Mouse (Mus musculus) lung, postnatal 36 days (tissue): ENCODE data around the gene Gucy2e.

Source experiments
- DNase-seq: peaks from one replicate; pipeline ENCODE4 v3.0.0; 2022; ENCODE audit warnings: mixed read lengths

The Gucy2e gene

GRCm38 (mm10) chr11:69236926-69237260 lies at the start of gene Gucy2e:
Gene Gucy2e, minus strand, starts transcription at chr11:69237036.
- DNase-seq: no peak

GRCm38 (mm10) chr11:69277267-69277666 lies 40.4 kb upstream of the Gucy2e start:
- no peak for DNase-seq

- DNase-seq: no peak
Measured at GRCm38 (mm10) chr11:69276081-69276480, 39.2 kb upstream of the Gucy2e start.

GRCm38 (mm10) chr11:69275650-69276049 lies 38.8 kb upstream of the Gucy2e start:
- no peak for DNase-seq

GRCm38 (mm10) chr11:69272122-69272740 lies 35.4 kb upstream of the Gucy2e start:
- peak; percentile 91 for DNase-seq

GRCm38 (mm10) chr11:69269575-69269974 lies 32.7 kb upstream of the Gucy2e start:
- DNase-seq: peak; percentile 86

GRCm38 (mm10) chr11:69268100-69268499 lies 31.3 kb upstream of the Gucy2e start:
- no peak for DNase-seq

GRCm38 (mm10) chr11:69267341-69267740 lies 30.5 kb upstream of the Gucy2e start:
- DNase-seq: peak; percentile 23

GRCm38 (mm10) chr11:69266253-69266652 lies 29.4 kb upstream of the Gucy2e start:
- DNase-seq: peak; percentile 30

GRCm38 (mm10) chr11:69265410-69265809 lies 28.6 kb upstream of the Gucy2e start:
- no peak for DNase-seq

GRCm38 (mm10) chr11:69264276-69264675 lies 27.4 kb upstream of the Gucy2e start:
- DNase-seq: no peak

- no peak for DNase-seq
Measured at GRCm38 (mm10) chr11:69260111-69260510, 23.3 kb upstream of the Gucy2e start.

- DNase-seq: peak; percentile 52
Measured at GRCm38 (mm10) chr11:69258287-69258686, 21.5 kb upstream of the Gucy2e start.

- peak; percentile 78 for DNase-seq
Measured at GRCm38 (mm10) chr11:69257807-69258206, 21.0 kb upstream of the Gucy2e start.

- DNase-seq: no peak
Measured at GRCm38 (mm10) chr11:69257072-69257471, 20.2 kb upstream of the Gucy2e start.

GRCm38 (mm10) chr11:69254808-69255207 lies 18.0 kb upstream of the Gucy2e start:
- DNase-seq: no peak

- DNase-seq: no peak
Measured at GRCm38 (mm10) chr11:69253131-69253530, 16.3 kb upstream of the Gucy2e start.

GRCm38 (mm10) chr11:69251953-69252352 lies 15.1 kb upstream of the Gucy2e start:
- no peak for DNase-seq

- DNase-seq: peak; percentile 30
Measured at GRCm38 (mm10) chr11:69251135-69251842, 14.5 kb upstream of the Gucy2e start.

- DNase-seq: no peak
Measured at GRCm38 (mm10) chr11:69250106-69250505, 13.3 kb upstream of the Gucy2e start.

- no peak for DNase-seq
Measured at GRCm38 (mm10) chr11:69249131-69249530, 12.3 kb upstream of the Gucy2e start.

GRCm38 (mm10) chr11:69245643-69246042 lies 8.8 kb upstream of the Gucy2e start:
- peak; percentile 19 for DNase-seq

GRCm38 (mm10) chr11:69244911-69245310 lies 8.1 kb upstream of the Gucy2e start:
- DNase-seq: peak; percentile 69

GRCm38 (mm10) chr11:69236061-69236925 lies 543 bp downstream of the Gucy2e start:
- no peak for DNase-seq
